Mouse (Mus musculus): Measurements from ENCODE around the gene Pex16. TPM values are rescaled to one million over a fixed set of nuclear protein-coding genes. Genes with fewer than 3 reads are reported as not detected.
"Not testable (repeated sequence)": the region's sequence is repeated elsewhere in the genome, so short reads cannot be mapped to it uniquely, and the experiment has no call there.

The Pex16 gene
- total RNA-seq, 1 experiment from 2014 or later = 16.0 TPM

DNA sequence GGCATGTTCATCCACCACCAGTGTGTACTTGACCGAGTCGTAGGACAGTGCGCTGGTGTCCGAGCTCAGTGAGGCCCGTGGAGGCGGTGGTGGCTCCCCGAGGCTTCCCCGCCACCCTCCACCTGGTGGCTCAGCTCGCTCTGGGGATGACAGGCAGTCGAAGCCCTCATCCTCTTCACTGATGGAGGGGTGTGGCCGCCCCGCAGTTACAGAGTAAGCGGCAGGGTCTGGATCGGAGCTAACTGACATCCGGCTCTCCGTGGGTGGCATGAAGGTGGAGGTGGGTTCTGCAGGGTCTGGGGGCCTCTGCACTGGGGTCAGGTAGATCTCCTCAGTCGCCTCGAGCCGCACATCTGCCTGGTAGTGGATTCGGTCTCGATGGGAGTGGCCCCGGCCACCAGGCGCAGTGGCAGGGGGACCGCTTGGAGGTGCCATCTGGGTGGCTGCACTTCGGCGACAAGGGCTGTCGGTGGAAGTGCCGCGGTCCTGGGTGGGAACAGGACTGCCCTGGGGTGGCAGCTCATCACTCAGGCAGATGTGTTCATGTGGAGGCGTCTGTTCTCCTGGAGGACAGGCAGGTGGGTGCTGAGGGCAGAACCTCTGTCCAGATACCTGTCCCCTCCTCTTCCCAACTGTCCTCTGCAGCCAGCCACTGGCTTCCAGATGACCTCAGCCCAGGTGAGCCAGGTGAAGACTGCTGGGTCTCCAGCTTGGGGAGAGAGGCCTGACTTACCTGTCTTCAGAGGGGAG, 12.5 kb downstream of the Pex16 start:
- ATAC-seq (replicated peaks; ENCODE audit: low read depth, poor library complexity, severe bottlenecking) = no peak

DNA sequence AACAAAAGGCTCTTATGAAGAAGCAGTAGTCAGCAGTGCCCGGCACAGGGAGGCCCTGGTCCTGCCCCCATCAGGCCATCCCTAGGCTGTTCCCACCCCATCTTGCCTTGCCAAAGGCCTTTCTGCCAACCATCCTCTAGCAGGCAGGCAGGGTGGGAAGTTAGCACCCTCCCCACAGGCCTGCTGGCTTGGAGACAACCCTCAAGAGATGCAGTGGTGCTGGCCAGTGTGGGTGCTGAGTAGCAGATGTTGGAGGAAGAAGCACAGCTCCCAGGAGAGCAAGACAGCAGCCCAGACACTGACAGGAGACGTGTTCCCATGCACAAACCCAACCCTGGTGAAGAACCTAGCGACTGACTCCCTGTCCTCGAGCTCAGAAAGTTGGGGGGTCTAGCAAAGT, 13.2 kb downstream of the Pex16 start:
- ATAC-seq (replicated peaks; ENCODE audit: low read depth, poor library complexity, severe bottlenecking) = no peak

DNA sequence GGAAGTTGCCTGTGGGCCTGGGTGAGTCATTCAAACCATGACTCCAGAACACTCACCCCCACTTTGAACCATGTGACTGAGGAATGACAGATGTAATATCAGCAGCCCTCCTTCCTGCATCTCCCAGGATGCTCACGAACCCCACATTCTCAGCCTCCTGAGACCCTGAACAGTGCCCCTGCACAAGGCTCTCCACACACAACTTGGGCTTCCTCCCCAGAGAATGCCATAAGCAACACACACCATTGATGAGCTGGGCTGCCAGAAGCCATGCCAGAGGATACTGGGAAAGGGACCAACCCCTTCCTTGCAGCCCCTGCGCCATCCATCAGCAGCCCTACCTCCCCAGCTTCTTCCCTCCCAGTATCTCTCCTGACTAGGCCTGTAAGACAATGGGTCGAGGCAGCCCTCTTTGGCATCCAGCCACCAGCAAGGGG, 13.6 kb downstream of the Pex16 start:
- ATAC-seq (replicated peaks; ENCODE audit: low read depth, poor library complexity, severe bottlenecking) = no peak

DNA sequence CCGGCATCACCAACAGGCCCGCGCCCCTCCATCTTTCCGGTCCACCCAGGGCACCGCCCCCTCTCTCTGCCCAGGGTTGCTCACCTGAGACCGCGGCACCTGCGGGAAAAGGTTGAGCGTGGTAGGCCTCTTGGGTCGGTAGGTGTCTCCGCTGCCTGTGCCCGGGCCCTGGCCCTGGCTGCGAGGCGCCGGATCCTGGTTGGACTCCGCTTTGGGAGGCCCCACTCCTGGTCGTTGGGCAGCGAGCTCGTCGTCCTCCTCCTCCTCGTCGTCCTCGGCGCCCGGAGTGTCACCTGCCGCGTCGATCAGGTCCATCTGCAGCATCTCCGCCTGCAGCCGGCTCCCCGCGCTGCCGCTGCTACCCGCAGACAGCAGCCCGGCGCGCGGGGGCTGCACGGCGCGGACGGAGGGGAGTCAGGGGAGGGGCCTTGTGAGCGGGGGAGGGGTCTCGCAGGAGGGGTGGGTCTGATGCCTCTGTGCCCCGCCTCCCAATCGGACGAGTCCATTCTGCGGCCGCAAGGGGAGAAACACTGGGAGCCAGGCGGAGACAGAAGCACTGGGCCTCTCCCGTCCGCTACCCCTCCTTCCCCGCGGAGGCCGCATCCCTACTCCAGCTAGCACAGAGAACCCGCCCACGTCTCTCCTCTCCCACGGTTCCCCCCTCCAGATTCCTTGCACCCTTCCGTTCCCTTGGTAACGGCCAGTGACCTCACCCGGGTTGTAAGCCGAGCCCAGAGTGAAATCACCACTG, 14.6 kb downstream of the Pex16 start:
- peak; percentile 42 for ATAC-seq (replicated peaks; ENCODE audit: low read depth, poor library complexity, severe bottlenecking)

DNA sequence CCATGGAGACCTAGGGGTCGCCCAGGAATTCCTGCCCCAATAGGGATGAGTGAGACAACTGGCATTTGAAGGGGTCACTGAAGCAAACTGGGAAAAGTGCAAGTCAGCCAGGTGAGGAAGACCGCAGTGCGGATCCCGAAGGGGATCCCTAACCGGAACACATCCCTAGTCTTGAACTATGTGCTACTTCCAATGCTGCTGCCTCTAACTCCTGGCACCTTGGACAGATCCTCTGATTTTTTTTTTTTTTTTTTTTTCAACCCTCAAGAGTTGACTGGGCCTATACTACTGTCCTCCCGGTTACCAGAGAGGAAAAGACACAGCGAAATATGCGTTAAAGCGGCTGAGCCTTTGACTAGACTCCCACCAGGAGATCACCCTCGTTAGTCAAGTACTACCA, 15.2 kb downstream of the Pex16 start:
- no peak for ATAC-seq (replicated peaks; ENCODE audit: low read depth, poor library complexity, severe bottlenecking)

DNA sequence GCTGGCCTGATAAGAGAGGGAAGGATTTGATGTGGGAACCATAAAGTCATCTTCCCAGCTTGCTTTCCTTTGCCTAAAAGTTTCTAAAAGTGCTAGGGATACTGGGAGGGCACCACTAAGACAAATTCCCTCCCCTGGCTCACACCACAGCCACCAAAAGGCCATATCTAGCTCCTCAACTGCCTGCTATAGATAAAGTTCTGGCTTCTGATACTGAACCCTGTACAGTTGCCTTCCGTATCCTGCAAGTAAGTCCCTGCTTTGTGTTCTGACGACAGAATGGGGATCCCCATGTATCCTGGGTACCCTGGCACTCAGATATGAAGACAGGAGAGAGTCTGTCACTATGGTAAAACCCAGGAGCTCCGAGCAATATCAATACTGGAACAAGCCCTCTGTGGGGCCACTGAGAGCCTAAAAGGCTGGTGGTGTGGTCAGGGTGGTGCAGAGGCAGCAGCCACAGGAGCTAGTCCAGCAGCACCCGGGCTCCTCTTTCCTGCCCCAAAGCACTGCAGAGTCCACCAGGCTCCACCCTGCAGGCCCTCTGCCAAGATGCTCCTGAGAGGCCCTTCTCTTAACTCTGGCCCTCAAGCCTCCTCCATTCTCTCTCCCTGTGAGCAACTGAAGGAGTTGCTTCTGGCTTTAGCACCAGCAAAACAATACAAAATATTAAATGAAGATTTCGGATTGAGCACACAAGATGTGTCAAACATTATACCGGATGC, 15.9 kb downstream of the Pex16 start:
- ATAC-seq (replicated peaks; ENCODE audit: low read depth, poor library complexity, severe bottlenecking) = no peak

DNA sequence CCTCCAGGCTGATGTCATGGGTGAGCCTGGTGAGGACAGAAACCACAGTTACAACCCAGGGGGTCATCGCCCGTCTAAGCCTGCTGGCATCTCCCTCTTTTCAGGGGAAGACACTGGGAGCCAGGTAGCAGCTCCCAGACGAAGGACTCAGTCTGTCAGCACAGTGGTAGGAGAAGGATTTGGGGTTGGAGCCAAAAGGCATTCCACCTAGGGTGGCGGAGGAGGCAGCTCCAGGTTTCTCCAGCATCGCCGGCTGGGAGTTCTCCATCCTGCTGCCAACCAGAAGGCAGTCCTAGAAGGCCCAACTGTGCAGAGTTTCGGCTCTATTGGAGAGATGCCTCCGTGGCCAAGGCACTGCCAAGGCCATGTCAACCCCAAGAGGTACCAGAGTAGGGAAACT, 16.6 kb downstream of the Pex16 start:
- no peak for ATAC-seq (replicated peaks; ENCODE audit: low read depth, poor library complexity, severe bottlenecking)

DNA sequence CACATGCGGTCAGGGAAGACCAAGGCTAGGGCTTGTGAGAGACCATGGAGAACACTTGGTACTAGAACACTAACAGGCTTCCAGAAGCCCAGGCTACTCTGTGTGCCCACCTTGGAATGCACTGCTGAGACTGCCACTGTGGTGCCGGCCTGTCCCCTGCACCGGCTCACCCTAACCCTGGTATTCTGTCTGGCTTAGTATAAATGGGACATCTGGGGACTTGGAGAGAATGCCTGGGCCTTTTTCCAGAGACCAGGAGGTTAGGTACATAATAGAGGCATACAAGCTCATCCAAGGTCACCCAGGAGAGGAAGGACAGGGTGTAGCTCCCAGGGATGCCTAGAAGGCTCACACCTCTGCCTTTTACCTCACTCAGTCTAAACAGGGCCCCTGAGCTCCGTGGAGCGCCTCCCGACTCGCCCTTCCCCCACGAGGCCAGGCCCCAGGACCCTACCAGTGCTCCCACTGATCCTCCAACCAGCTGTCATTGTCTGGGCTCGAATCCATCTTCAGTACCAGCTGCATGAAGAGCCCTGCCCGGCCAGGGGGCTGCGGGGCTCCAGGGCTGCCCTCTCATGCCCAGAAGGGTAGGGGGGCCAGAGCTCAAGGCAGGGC, 17.3 kb downstream of the Pex16 start:
- ATAC-seq (replicated peaks; ENCODE audit: low read depth, poor library complexity, severe bottlenecking) = no peak

DNA sequence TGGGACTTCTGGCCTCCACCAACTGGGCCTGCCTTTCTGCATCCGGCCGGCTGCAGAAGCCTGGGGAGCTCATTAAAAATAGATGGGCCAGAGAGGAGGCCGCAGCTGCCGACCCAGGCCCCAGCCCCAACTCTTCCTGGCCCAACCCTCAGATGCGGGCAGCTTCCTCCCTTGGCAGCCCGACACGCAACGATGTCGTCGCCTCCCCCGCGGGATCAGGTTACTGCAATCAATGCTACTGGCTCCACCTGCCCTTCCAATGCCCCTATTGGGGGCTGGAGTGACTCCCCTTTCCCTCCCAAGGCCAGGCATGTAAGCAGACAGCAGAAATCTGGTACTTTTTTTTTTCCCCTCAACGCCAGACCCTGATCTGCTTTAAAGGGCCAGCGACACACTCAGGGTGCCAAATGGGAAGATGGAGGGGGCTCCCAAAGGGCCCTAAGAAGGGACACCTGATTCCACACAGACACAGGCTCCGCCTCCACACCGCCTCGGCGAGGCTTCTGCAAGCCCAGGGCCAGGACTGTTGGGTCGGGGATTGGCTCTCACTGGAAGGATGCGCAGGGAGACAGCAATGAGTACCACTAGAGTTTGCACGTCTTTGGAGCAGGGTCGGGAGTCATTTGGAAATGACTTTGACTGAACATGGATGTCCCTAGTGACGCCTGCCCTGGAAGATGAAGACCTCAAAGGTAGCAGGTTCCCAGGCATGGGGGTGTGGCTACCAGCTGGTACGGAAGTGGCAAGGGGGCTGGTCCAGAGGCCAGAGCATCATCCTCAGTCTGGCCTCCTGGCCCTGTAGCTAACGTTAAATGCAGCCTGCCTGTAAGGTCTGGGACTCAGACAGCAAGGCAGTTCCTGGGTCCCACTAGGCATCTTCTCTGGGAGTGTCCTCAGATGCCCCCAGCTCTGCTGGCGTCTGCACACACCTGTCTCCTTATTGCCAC, 18.1 kb downstream of the Pex16 start:
- no peak for ATAC-seq (replicated peaks; ENCODE audit: low read depth, poor library complexity, severe bottlenecking)

DNA sequence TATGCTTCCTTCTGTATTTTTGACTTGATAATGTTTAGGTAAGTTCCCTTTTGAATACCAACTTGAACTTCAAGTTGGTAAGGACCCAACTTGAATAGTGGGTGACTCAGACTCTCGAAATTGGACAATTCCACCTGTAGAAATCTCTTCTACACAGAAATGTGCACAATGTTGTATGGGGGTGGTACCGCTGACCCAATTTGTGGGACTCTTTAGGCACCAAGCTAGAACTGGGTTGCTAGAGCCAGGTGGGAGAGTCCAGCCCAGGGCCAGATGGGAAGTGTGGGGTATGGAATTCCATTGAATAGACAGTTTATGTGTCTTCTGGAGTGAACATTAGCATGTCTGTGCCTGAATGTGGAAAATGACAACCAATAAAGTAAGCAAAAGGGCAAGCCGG, 21.1 kb downstream of the Pex16 start:
- no peak for ATAC-seq (replicated peaks; ENCODE audit: low read depth, poor library complexity, severe bottlenecking)

DNA sequence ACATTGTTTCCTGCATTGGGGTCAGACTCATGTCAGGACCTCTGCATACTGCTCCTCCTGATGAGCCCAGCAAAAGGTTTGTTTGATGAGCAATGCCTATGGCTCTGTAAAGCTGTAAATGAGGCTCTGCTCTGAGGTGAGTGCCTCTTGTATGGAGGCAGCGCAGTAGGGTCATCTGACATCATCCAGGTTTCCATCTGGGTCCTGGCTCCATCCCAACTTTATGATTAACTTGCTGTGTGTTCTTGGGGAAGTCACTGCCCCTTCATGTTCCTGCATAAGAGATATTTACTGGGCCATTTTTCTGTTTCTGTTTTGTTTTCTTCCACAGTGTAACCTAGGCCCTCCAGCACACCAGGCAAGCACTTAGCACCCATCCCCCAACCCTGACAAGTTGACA, 23.0 kb downstream of the Pex16 start:
- ATAC-seq (replicated peaks; ENCODE audit: low read depth, poor library complexity, severe bottlenecking) = no peak

DNA sequence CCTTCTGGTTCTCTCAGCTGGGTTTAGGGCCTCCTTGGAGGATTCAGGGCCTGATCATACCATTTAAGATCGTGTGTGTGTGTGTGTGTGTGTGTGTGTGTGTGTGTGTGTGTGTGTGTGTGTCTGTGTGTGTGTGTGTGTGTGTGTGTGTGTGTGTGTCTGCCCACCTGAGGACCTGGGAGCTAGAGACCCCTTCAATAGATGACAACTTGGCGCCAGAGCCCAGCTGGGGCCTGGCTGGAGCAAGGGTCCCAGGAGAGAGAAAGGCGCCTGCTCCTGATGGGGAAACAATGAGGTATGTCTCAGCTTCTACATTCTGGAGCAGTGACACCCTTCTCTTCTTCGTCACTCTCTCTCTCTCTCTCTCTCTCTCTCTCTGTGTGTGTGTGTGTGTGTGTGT, 25.4 kb downstream of the Pex16 start:
- ATAC-seq (replicated peaks; ENCODE audit: low read depth, poor library complexity, severe bottlenecking) = not testable (repeated sequence)

DNA sequence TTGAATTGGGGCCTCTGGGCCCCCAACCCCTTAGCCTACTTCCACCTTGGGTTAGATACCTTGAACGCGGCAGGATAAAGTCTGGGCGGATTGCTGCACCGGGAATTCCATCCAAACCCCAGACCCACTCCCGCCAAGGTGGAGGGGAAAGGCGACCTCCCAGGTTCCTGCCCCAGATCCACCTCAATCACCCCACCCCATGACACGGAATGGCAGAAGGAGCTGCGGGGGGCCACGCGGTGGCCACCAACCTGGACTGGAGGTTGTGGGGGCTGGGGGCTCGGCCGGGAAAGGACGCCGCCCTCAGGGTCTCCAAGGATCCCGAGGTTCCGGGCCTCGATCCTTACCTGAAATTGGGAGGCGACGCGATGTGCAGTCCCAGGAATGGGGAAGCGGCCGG, 26.2 kb downstream of the Pex16 start:
- ATAC-seq (replicated peaks; ENCODE audit: low read depth, poor library complexity, severe bottlenecking) = no peak

DNA sequence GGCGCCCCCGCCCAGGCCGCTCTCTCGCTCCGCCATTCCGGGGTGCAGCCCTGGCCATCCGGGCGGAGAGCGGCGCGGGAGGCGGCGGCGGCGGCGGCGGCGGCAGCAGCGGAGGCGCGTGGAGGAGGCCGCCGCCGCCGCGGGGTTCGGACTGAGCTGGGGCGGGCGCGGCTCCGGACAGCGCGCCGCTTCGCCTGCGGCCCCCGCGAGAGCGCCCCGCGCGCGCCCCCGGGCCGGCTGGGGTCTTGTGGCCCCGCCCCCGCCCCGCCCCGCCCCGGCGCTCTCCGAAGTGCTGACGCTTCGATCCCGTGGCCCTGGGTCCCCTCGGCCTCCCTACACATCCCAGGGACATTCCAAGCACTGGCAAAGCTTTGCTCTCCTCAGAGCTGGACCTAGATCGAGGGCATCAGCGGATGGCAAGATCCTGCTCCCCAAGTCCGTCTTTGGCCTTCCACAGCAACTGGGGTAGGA, 26.6 kb downstream of the Pex16 start, which contains the start of gene Mapk8ip1:
Mapk8ip1 (minus strand) TSS at position 173 of the 471 bp plus-strand sequence.
- ATAC-seq (replicated peaks; ENCODE audit: low read depth, poor library complexity, severe bottlenecking) = peak; percentile 39

DNA sequence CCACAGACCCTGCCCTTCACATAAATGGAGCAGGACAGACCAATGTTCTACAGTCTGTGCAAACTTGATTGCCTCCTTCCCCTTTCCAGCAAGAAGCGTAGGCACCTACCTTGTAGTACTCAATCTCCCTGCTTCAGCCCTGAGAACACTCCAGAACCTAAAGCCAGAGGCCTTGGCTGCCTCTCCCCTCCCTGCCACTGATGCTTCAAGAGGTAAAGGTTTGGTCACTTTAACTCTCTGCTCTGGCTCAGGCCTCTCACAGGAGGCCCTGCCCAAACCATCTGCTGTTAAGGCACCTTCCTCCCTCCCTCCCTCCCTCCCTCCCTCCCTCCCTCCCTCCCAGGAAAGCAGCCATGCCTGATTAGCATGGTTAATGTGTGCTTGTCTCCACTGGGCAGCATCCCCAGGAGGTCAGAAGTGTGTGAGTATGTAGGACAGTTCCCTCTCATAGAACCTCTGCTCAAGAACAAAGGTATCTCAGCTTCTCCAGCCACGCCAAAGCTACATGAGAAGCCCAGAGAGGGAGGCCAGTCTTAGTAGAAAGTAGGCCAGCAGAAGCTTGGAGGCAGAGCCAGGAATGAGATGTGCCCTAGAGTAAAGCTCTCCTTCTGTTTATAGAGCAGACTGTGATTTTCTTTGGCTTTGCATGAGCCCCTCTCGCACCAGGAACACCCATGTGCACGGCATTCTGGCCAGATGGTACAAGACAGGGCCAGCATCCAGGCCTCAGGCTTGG, 28.3 kb downstream of the Pex16 start:
- no peak for ATAC-seq (replicated peaks; ENCODE audit: low read depth, poor library complexity, severe bottlenecking)

DNA sequence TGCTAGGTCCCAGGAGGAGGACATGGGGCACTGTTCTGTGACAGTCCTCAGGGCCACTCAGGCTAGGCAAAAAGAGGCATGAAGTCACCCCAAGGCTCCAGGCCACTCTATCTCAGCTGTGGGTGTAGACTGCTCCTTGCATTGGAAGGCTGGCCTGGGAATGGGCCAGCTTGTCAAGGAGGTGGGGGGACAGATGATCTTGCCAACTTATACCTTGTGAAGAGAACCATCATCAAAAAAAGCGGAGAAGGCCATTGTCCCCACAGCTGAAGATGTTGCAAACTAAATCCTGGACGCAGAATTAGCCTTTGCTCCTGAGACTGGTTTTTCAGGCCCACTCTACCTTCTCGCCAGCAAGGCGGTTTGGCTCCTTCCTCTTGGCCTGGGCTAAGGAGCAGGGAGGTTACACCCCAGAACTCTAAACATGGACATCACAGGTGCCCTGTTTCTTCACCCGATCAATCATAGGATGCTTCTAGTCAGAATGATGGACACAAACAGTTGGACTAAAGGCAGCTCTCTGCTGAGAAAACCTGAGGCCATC, 29.4 kb downstream of the Pex16 start:
- ATAC-seq (replicated peaks; ENCODE audit: low read depth, poor library complexity, severe bottlenecking) = no peak

DNA sequence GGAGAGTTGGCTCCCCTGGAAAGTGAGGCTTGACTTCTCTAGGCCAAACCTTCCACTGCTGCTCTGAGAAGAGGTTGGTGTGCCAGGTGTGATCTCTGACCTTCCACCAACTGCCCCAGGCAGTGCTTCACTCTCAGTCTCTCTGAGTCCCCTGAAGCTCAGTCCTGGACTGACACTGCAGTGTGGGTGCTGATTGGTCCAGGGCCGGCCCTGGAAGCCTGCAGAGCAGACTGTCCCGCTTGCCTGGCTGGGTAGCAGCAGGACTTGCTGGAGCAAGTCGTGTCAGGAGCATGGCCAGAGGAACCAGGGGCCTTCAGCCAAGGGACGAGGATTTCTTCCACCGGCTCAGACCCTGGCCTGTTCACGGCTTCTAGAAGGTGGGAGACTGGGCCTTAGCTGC, 30.3 kb downstream of the Pex16 start:
- ATAC-seq (replicated peaks; ENCODE audit: low read depth, poor library complexity, severe bottlenecking) = no peak

DNA sequence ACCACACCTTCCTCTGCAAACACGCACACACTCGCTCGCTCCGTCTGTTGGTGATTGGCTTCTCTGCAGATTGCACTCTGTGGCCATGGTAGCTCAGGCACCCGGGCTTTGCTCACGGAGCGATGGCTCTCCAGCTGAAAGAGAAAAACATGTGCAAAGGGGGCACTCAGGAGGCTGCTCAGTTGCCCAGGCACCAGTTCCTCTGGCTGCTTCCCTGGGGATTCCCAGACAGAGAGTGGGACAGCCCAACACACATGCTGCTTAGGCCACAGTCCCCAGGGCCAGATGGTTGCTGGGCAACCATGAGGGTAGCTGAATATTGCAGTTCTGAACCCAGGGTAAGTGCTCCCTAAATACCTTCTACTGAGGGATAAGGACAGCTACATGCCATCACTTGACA, 31.2 kb downstream of the Pex16 start:
- no peak for ATAC-seq (replicated peaks; ENCODE audit: low read depth, poor library complexity, severe bottlenecking)

Measured in common myeloid progenitor, adult 5-6 weeks (primary cell).